Mouse (Mus musculus) cortical plate, adult 2 months (tissue): ENCODE measurements around the gene Gpr135.

Experiments
- CTCF ChIP-seq: fragments of 200-500 bp; IDR thresholded peaks from 2 replicates; pipeline ENCODE4 v1.5.1; 2011; ENCODE audit warnings: mild to moderate bottlenecking, control low read depth, low read length; ENCODE audit not compliant: insufficient read depth; ENCODE audit errors: extremely low read depth
- POLR2A ChIP-seq: fragments of 200-500 bp; IDR thresholded peaks from 2 replicates; pipeline ENCODE4 v1.6.1; 2011; ENCODE audit warnings: mild to moderate bottlenecking, low read length, control low read depth; ENCODE audit not compliant: insufficient read depth; ENCODE audit errors: extremely low read depth

- TF ChIP-seq POLR2A: no peak
- TF ChIP-seq CTCF: no peak
Measured at GRCm38 (mm10) chr12:72082370-72082769, 11.4 kb upstream of the Gpr135 start.
